Mouse (Mus musculus) embryonic facial prominence, embryonic 13.5 days (tissue): ENCODE data around the gene Fam110a. TPM values are rescaled to one million over a fixed set of nuclear protein-coding genes. Genes with fewer than 3 reads are reported as not detected.
A peak's percentile ranks its signal among the peaks of the same experiment; 100 is the strongest.

Source experiments
- ATAC-seq: fragments of 200-750 bp; cut with Nextera tagmentation; 2 replicates; pipeline ENCODE4 v1.8.0; 2017; ENCODE audit warnings: low read depth; ENCODE audit not compliant: insufficient number of reproducible peaks, insufficient read depth, low FRiP score, low TSS enrichment
- H3K27ac ChIP-seq: fragments of 300-500 bp; sonication (generic); 2 replicates; pipeline ENCODE4 v1.5.1; 2015; ENCODE audit warnings: moderate library complexity, mild to moderate bottlenecking, inconsistent platforms
- H3K27me3 ChIP-seq: fragments of 300-500 bp; sonication (generic); 2 replicates; pipeline ENCODE4 v1.6.1; 2015; ENCODE audit warnings: mild to moderate bottlenecking, inconsistent platforms
- H3K36me3 ChIP-seq: fragments of 300-500 bp; sonication (generic); 2 replicates; pipeline ENCODE4 v1.6.1; 2015; ENCODE audit warnings: mild to moderate bottlenecking, inconsistent platforms
- H3K4me1 ChIP-seq: fragments of 300-500 bp; sonication (generic); 2 replicates; pipeline ENCODE4 v1.6.1; 2015; ENCODE audit warnings: inconsistent platforms
- H3K4me2 ChIP-seq: fragments of 300-500 bp; sonication (generic); 2 replicates; pipeline ENCODE4 v1.6.1; 2015; ENCODE audit warnings: moderate library complexity, mild to moderate bottlenecking, inconsistent platforms
- H3K4me3 ChIP-seq: fragments of 300-500 bp; sonication (generic); 2 replicates; pipeline ENCODE4 v1.5.1; 2015; ENCODE audit warnings: mild to moderate bottlenecking, inconsistent platforms
- H3K9ac ChIP-seq: fragments of 300-500 bp; sonication (generic); 2 replicates; pipeline ENCODE4 v1.6.1; 2015; ENCODE audit warnings: mild to moderate bottlenecking, inconsistent platforms
- H3K9me3 ChIP-seq: fragments of 300-500 bp; sonication (generic); 2 replicates; pipeline ENCODE4 v1.6.1; 2016; ENCODE audit warnings: inconsistent platforms
- WGBS: fragments of 180-500 bp; shearing (Covaris S2); methylation state at CpG from one replicate; pipeline ENCODE4 v1.1.7; 2015; ENCODE audit warnings: mixed read lengths; 5-methylcytosine and 5-hydroxymethylcytosine counted together
- polyA plus RNA-seq: library from polyadenylated mRNA; unstranded; fragments of >200 nt; fragmentation: Nextera tagmentation; extraction: Ambion mirVana; gene quantifications from 2 replicates; pipeline ENCODE4 v1.2.1, GENCODE M21; 2015

Gene Fam110a
- polyA plus RNA-seq, 1 experiment from 2014 or later: 23.7 TPM

GRCm38 (mm10) chr2:151996229-151997189, 16.5 kb upstream of the Fam110a start, which contains the start of gene Slc52a3:
TSS of gene Slc52a3 (plus strand) at chr2:151996511.
- ATAC-seq: no peak
- Histone ChIP-seq H3K9me3 (no peaks in the 10 kb centered on the region), H3K27ac (no peak within 1 kb of the TSS), H3K4me2 (peak within 1 kb of the TSS; percentile 42), H3K4me1 (peaks cover 16% of the 10 kb centered on the region; the same call in 1 of the 2 replicates), H3K36me3 (no peaks in the 10 kb centered on the region), H3K4me3 (peak within 1 kb of the TSS; percentile 22), H3K9ac (no peak within 1 kb of the TSS), H3K27me3 (peaks cover 84% of the 10 kb centered on the region)
- 7% methylated on average over 35 of the region's 35 CpGs for WGBS

- Histone ChIP-seq H3K4me1 (peaks cover 11% of the 10 kb centered on the region; the same call in 1 of the 2 replicates), H3K9ac (peak overlapping the region; percentile 46; the same call in 1 of the 2 replicates), H3K36me3 (no peaks in the 10 kb centered on the region), H3K27me3 (peaks cover 64% of the 10 kb centered on the region), H3K4me3 (peak overlapping the region; percentile 31), H3K9me3 (no peaks in the 10 kb centered on the region), H3K27ac (no peak overlapping the region), H3K4me2 (peak overlapping the region; percentile 60)
- 5% methylated on average over 22 of the region's 22 CpGs for WGBS
- no peak for ATAC-seq
These were observed 14.5 kb upstream of the Fam110a start for GRCm38 (mm10) chr2:151994350-151995122.

GRCm38 (mm10) chr2:151991446-151991845, 11.4 kb upstream of the Fam110a start:
- H3K4me2 ChIP-seq: no peak overlapping the region
- no peak overlapping the region for H3K4me3 ChIP-seq
- 34% methylated on average over 5 of the region's 5 CpGs for WGBS
- H3K9me3 ChIP-seq: no peaks in the 10 kb centered on the region
- ATAC-seq: no peak
- no peaks in the 10 kb centered on the region for H3K36me3 ChIP-seq
- peaks cover 11% of the 10 kb centered on the region; the same call in 1 of the 2 replicates for H3K4me1 ChIP-seq
- H3K27ac ChIP-seq: no peak overlapping the region
- H3K27me3 ChIP-seq: peaks cover 35% of the 10 kb centered on the region
- no peak overlapping the region for H3K9ac ChIP-seq

- 21% methylated on average over 1 of the region's 1 CpGs for WGBS
- Histone ChIP-seq H3K27ac (no peak overlapping the region), H3K36me3 (no peaks in the 10 kb centered on the region), H3K4me2 (no peak overlapping the region), H3K9me3 (no peaks in the 10 kb centered on the region), H3K4me1 (peaks cover 11% of the 10 kb centered on the region; the same call in 1 of the 2 replicates), H3K4me3 (no peak overlapping the region), H3K9ac (no peak overlapping the region), H3K27me3 (peaks cover 30% of the 10 kb centered on the region)
- no peak for ATAC-seq
These were observed 11.0 kb upstream of the Fam110a start for GRCm38 (mm10) chr2:151990985-151991394.

GRCm38 (mm10) chr2:151988978-151989377, 9.0 kb upstream of the Fam110a start:
- no peak overlapping the region for H3K4me2 ChIP-seq
- H3K4me1 ChIP-seq: peaks cover 13% of the 10 kb centered on the region; the same call in 1 of the 2 replicates
- ATAC-seq: no peak
- H3K4me3 ChIP-seq: no peak overlapping the region
- peaks cover 14% of the 10 kb centered on the region; the same call in 1 of the 2 replicates for H3K27me3 ChIP-seq
- 68% methylated on average over 2 of the region's 2 CpGs for WGBS
- no peaks in the 10 kb centered on the region for H3K9me3 ChIP-seq
- no peak overlapping the region for H3K27ac ChIP-seq
- H3K36me3 ChIP-seq: no peaks in the 10 kb centered on the region
- H3K9ac ChIP-seq: no peak overlapping the region

- H3K9me3 ChIP-seq: no peaks in the 10 kb centered on the region
- no peak overlapping the region for H3K9ac ChIP-seq
- H3K27me3 ChIP-seq: 0 out of 2 replicates have a peak, but pooled peaks cover 3% of the 10 kb centered on the region
- H3K4me2 ChIP-seq: no peak overlapping the region
- H3K4me3 ChIP-seq: no peak overlapping the region
- ATAC-seq: no peak
- no peak overlapping the region for H3K27ac ChIP-seq
- 52% methylated on average over 8 of the region's 8 CpGs for WGBS
- no peaks in the 10 kb centered on the region for H3K36me3 ChIP-seq
- H3K4me1 ChIP-seq: peaks cover 14% of the 10 kb centered on the region; the same call in 1 of the 2 replicates
These were observed 6.9 kb upstream of the Fam110a start for GRCm38 (mm10) chr2:151986958-151987357.

GRCm38 (mm10) chr2:151985426-151986172, 5.6 kb upstream of the Fam110a start:
- no peak overlapping the region for H3K27ac ChIP-seq
- 65% methylated on average over 7 of the region's 7 CpGs for WGBS
- no peak for ATAC-seq
- no peak overlapping the region for H3K9ac ChIP-seq
- H3K36me3 ChIP-seq: no peaks in the 10 kb centered on the region
- H3K4me2 ChIP-seq: no peak overlapping the region
- no peaks in the 10 kb centered on the region for H3K27me3 ChIP-seq
- H3K4me1 ChIP-seq: peaks cover 19% of the 10 kb centered on the region
- H3K9me3 ChIP-seq: no peaks in the 10 kb centered on the region
- no peak overlapping the region for H3K4me3 ChIP-seq

- no peak overlapping the region for H3K4me3 ChIP-seq
- no peaks in the 10 kb centered on the region for H3K27me3 ChIP-seq
- H3K9me3 ChIP-seq: no peaks in the 10 kb centered on the region
- peaks cover 31% of the 10 kb centered on the region for H3K4me1 ChIP-seq
- ATAC-seq: no peak
- no peaks in the 10 kb centered on the region for H3K36me3 ChIP-seq
- WGBS: 36% methylated on average over 9 of the region's 9 CpGs
- H3K9ac ChIP-seq: no peak overlapping the region
- no peak overlapping the region for H3K4me2 ChIP-seq
- peak overlapping the region; percentile 75 for H3K27ac ChIP-seq
These were observed 4.0 kb upstream of the Fam110a start for GRCm38 (mm10) chr2:151984019-151984418.

GRCm38 (mm10) chr2:151982476-151982875, 2.5 kb upstream of the Fam110a start:
- no peak overlapping the region for H3K27ac ChIP-seq
- H3K4me3 ChIP-seq: no peak overlapping the region
- no peaks in the 10 kb centered on the region for H3K27me3 ChIP-seq
- peaks cover 44% of the 10 kb centered on the region for H3K4me1 ChIP-seq
- no peak overlapping the region for H3K9ac ChIP-seq
- no peak for ATAC-seq
- no peaks in the 10 kb centered on the region for H3K36me3 ChIP-seq
- H3K9me3 ChIP-seq: no peaks in the 10 kb centered on the region
- H3K4me2 ChIP-seq: no peak overlapping the region

GRCm38 (mm10) chr2:151981268-151981667, 1.2 kb upstream of the Fam110a start:
- 57% methylated on average over 6 of the region's 6 CpGs for WGBS
- Histone ChIP-seq H3K4me1 (peaks cover 44% of the 10 kb centered on the region), H3K4me3 (no peak overlapping the region), H3K4me2 (no peak overlapping the region), H3K27me3 (no peaks in the 10 kb centered on the region), H3K9me3 (no peaks in the 10 kb centered on the region), H3K27ac (no peak overlapping the region), H3K9ac (no peak overlapping the region), H3K36me3 (no peaks in the 10 kb centered on the region)
- no peak for ATAC-seq

- H3K27ac ChIP-seq: no peak overlapping the region
- H3K4me1 ChIP-seq: peaks cover 38% of the 10 kb centered on the region
- 33% methylated on average over 3 of the region's 3 CpGs for WGBS
- H3K4me2 ChIP-seq: peak overlapping the region; percentile 87
- no peaks in the 10 kb centered on the region for H3K9me3 ChIP-seq
- peak overlapping the region; percentile 77 for H3K4me3 ChIP-seq
- H3K36me3 ChIP-seq: no peaks in the 10 kb centered on the region
- H3K9ac ChIP-seq: peak overlapping the region; percentile 83
- no peaks in the 10 kb centered on the region; the same call in 1 of the 2 replicates for H3K27me3 ChIP-seq
- no peak for ATAC-seq
These were observed 305 bp upstream of the Fam110a start for GRCm38 (mm10) chr2:151980355-151980693.
